In the genomic region with DNA sequence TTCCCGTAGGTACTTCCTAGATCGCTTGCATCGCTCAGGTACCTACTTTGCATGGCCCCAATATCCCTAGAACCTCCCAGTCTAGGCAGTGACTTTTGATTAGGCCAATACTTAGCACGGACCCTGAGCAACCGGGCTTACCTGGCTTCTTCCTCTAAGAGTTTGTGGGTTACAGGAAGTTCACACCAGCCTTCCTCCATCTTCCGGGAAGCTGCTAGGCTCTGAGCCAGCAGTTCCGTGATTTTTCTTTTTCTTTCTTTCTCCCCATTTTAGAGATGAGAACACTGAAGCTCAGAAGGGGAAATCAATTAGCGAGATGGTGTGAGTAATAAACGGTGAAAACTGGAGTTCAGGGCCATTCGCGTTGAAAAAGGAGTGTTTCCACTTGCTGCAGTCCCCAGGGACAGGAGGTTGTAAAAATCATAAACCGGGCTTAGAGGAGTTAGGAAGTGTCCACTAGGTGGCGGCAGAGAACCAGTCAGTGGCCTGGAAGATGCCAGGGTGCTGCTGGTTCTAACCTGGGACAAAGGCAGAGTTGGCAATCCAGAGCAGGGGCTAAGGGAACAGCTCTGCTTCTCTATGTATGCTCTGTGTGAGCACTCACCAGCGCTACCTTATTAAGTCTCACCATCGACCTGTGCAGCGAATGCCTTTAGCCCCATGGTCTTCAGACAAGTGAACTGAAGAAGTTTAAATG, we compare ENCODE assay signal across 9 mouse cellular contexts. TPM values are rescaled to one million over a fixed set of nuclear protein-coding genes. Genes with fewer than 3 reads are reported as not detected.
A peak's percentile ranks its signal among the peaks of the same experiment; 100 is the strongest.
DNase-seq lines count a peak whose midpoint lies in the region; ATAC-seq and TF ChIP-seq lines count a peak whose summit lies in the region.
"Had no signal": no experiment of that assay in that cellular context is flagged by ENCODE, and none has a peak within 500 bp of the region (broad histone marks: within the 10 kb centered on the region; RNA-seq: fewer than 3 reads in every experiment).

No protein-coding gene starts in this region.

- WGBS in lung, embryonic 14.5 days, result 50% methylated on average over 16 of the region's 16 CpGs

- H3K4me3 ChIP-seq in E14TG2a.4 (replicated peaks; ENCODE audit: low read length), result no peak overlapping the region
- H3K4me3 ChIP-seq in lung, embryonic 14.5 days (ENCODE audit: low read depth, low read length), result no peak overlapping the region
- H3K4me3 ChIP-seq: liver, embryonic 15.5 days had no signal

- no peaks in the 10 kb centered on the region for H3K27me3 ChIP-seq in E14TG2a.4 (ENCODE audit: insufficient read depth, low read length)
- H3K27me3 ChIP-seq in lung, embryonic 14.5 days (ENCODE audit: insufficient read depth, low read length), result peaks cover 16% of the 10 kb centered on the region; the same call in 1 of the 2 replicates
- H3K27me3 ChIP-seq: liver, embryonic 15.5 days had no signal

- no peak for ATAC-seq in lung, embryonic 14.5 days (ENCODE audit: insufficient read depth)

- H3K27ac ChIP-seq in lung, embryonic 14.5 days (ENCODE audit: low read depth), result no peak overlapping the region
- H3K27ac ChIP-seq: liver, embryonic 15.5 days had no signal

- no peak overlapping the region for H3K4me2 ChIP-seq in lung, embryonic 14.5 days
- H3K4me2 ChIP-seq: liver, embryonic 15.5 days had no signal

- peaks cover 43% of the 10 kb centered on the region for H3K9me3 ChIP-seq in E14TG2a.4 (ENCODE audit: low read length)
- H3K9me3 ChIP-seq in lung, embryonic 14.5 days (ENCODE audit: low read depth, low read length), result peaks cover 3% of the 10 kb centered on the region; the same call in 1 of the 2 replicates
- H3K9me3 ChIP-seq: liver, embryonic 15.5 days had no signal

- no peaks in the 10 kb centered on the region for H3K36me3 ChIP-seq in E14TG2a.4 (ENCODE audit: insufficient read depth, low read length)
- no peaks in the 10 kb centered on the region for H3K36me3 ChIP-seq in lung, embryonic 14.5 days (ENCODE audit: insufficient read depth)
- H3K36me3 ChIP-seq: liver, embryonic 15.5 days had no signal

- H3K4me1 ChIP-seq in E14TG2a.4 (replicated peaks; ENCODE audit: low read depth, low read length), result peaks cover 9% of the 10 kb centered on the region
- no peaks in the 10 kb centered on the region for H3K4me1 ChIP-seq in lung, embryonic 14.5 days (ENCODE audit: insufficient read depth)
- H3K4me1 ChIP-seq: liver, embryonic 15.5 days had no signal

- peak; percentile 57 for TF ChIP-seq CTCF in E14TG2a.4 (conservative IDR thresholded peaks at IDR 0.05; ENCODE audit: low read length)
- TF ChIP-seq CTCF in lung, embryonic 14.5 days (IDR thresholded peaks at IDR 0.05; ENCODE audit: low read depth), result peak; percentile 85

- DNase-seq in adrenal gland, postnatal 14 days, result peak; percentile 84
- peak; percentile 69 for DNase-seq in embryo, embryonic 11.5 days (ENCODE audit: low read depth, low spot score)
- DNase-seq in heart, adult 8-10 months (ENCODE audit: low spot score), result peak; percentile 65
- DNase-seq in kidney, postnatal 25 days, result peak; percentile 83 to 92
- peak; percentile 85 for DNase-seq in lung, embryonic 14.5 days
- DNase-seq in ovary, postnatal 36 days (ENCODE audit: low spot score), result peak; percentile 70
- peak; percentile 78 for DNase-seq in thymus, postnatal 25 days

- no peak overlapping the region for H3K9ac ChIP-seq in lung, embryonic 14.5 days
- H3K9ac ChIP-seq: liver, embryonic 15.5 days had no signal

RNA-seq across cellular contexts. Expression of gene Mlana, which starts 13.6 kb away (rescaled TPM):
- not detected in 2 replicates for total RNA-seq in adrenal gland, postnatal 14 days (2021)
- total RNA-seq in heart, adult 8-10 months (2022), result under 1 TPM; 0.30 to 0.97 (median 0.44) TPM
- polyA plus RNA-seq in lung, embryonic 14.5 days (2014; fragmentation: Nextera tagmentation; extraction: Ambion mirVana), result not detected in 2 replicates
- polyA plus RNA-seq: liver, embryonic 15.5 days had no signal

RNA-seq across cellular contexts. Expression of gene Ermp1, which starts 35.8 kb away (rescaled TPM):
- 52.8 and 53.8 TPM in 2 replicates for total RNA-seq in adrenal gland, postnatal 14 days (2021)
- total RNA-seq in heart, adult 8-10 months (2022), result 10 to 100 TPM in 3 of 4 experiments, 1 to 10 TPM in 1; 9.7 to 11.8 (median 10.8) TPM
- polyA plus RNA-seq in lung, embryonic 14.5 days (2014; fragmentation: Nextera tagmentation; extraction: Ambion mirVana), result 7.4 and 8.4 TPM in 2 replicates
